Mouse (Mus musculus) MEL-GATA-1-ER (cell line): Measurements from ENCODE around the gene Tyw1.

Experiments used
- DNase-seq: peaks from one replicate; pipeline ENCODE4 v3.0.0-alpha.2; 2012; ENCODE audit warnings: low read depth; ENCODE audit errors: extremely low read depth

Gene Tyw1

GRCm38 (mm10) chr5:130314926-130315325 is 59.5 kb downstream of the Tyw1 start:
- DNase-seq, result no peak

GRCm38 (mm10) chr5:130316321-130316720 is 60.9 kb downstream of the Tyw1 start:
- no peak for DNase-seq

- DNase-seq, result no peak
Measured at GRCm38 (mm10) chr5:130319783-130320182, 64.4 kb downstream of the Tyw1 start.

GRCm38 (mm10) chr5:130320485-130320884 is 65.1 kb downstream of the Tyw1 start:
- DNase-seq, result no peak

GRCm38 (mm10) chr5:130325486-130325885 is 70.1 kb downstream of the Tyw1 start:
- no peak for DNase-seq

GRCm38 (mm10) chr5:130327615-130328263 is 72.3 kb downstream of the Tyw1 start:
- no peak for DNase-seq

- no peak for DNase-seq
Measured at GRCm38 (mm10) chr5:130328366-130328765, 72.9 kb downstream of the Tyw1 start.

- DNase-seq, result peak; percentile 36
Measured at GRCm38 (mm10) chr5:130329889-130330288, 74.5 kb downstream of the Tyw1 start.

GRCm38 (mm10) chr5:130330801-130331200 is 75.4 kb downstream of the Tyw1 start:
- no peak for DNase-seq

- no peak for DNase-seq
Measured at GRCm38 (mm10) chr5:130331206-130331605, 75.8 kb downstream of the Tyw1 start.

- no peak for DNase-seq
Measured at GRCm38 (mm10) chr5:130333566-130333965, 78.1 kb downstream of the Tyw1 start.

GRCm38 (mm10) chr5:130333971-130334370 is 78.6 kb downstream of the Tyw1 start:
- DNase-seq, result no peak

GRCm38 (mm10) chr5:130335462-130335861 is 80.0 kb downstream of the Tyw1 start:
- no peak for DNase-seq

- no peak for DNase-seq
Measured at GRCm38 (mm10) chr5:130340656-130341055, 85.2 kb downstream of the Tyw1 start.

GRCm38 (mm10) chr5:130344999-130345398 is 89.6 kb downstream of the Tyw1 start:
- DNase-seq, result peak; percentile 40

- no peak for DNase-seq
Measured at GRCm38 (mm10) chr5:130345871-130346270, 90.5 kb downstream of the Tyw1 start.

- DNase-seq, result no peak
Measured at GRCm38 (mm10) chr5:130355223-130355622, 99.8 kb downstream of the Tyw1 start.

GRCm38 (mm10) chr5:130363111-130363510 is 107.7 kb downstream of the Tyw1 start:
- DNase-seq, result no peak

GRCm38 (mm10) chr5:130363773-130364172 is 108.4 kb downstream of the Tyw1 start:
- DNase-seq, result no peak

- DNase-seq, result no peak
Measured at GRCm38 (mm10) chr5:130368236-130368635, 112.8 kb downstream of the Tyw1 start.

GRCm38 (mm10) chr5:130369237-130369636 is 113.8 kb downstream of the Tyw1 start, which contains the start of gene Caln1:
TSS of gene Caln1 (plus strand) at chr5:130369455.
- DNase-seq, result no peak

GRCm38 (mm10) chr5:130375411-130375810 is 120.0 kb downstream of the Tyw1 start:
- no peak for DNase-seq

- no peak for DNase-seq
Measured at GRCm38 (mm10) chr5:130384222-130384912, 128.9 kb downstream of the Tyw1 start, which contains the start of gene A330070K13Rik. TSS of gene A330070K13Rik (minus strand) at chr5:130384631.
